Mouse (Mus musculus) adrenal gland, adult (tissue): Measurements from ENCODE around the gene Rad51c.

ENCODE experiments used
- DNase-seq, 2 experiments: peaks; one replicate each; pipeline ENCODE4 v3.0.0; 2022 to 2023; ENCODE audit warnings: low spot score in 1 of 2; ENCODE audit not compliant: inconsistent age in 2 of 2

Rad51c gene

GRCm38 (mm10) chr11:87384551-87384950 is 20.2 kb downstream of the Rad51c start:
- peak; percentile 38 to 75 for DNase-seq

- DNase-seq: no peak
These were observed 36.7 kb downstream of the Rad51c start for GRCm38 (mm10) chr11:87367865-87368580.

GRCm38 (mm10) chr11:87367061-87367460 is 37.7 kb downstream of the Rad51c start:
- DNase-seq: no peak

GRCm38 (mm10) chr11:87365120-87365519 is 39.6 kb downstream of the Rad51c start:
- DNase-seq: no peak

- no peak for DNase-seq
These were observed 45.5 kb downstream of the Rad51c start for GRCm38 (mm10) chr11:87359262-87359612.

- DNase-seq: peak; percentile 88 to 95
These were observed 46.2 kb downstream of the Rad51c start, which contains the start of gene Ppm1e for GRCm38 (mm10) chr11:87358331-87359261. TSS of gene Ppm1e (minus strand) at chr11:87359023.

- peak; percentile 37 to 80 for DNase-seq
These were observed 47.1 kb downstream of the Rad51c start for GRCm38 (mm10) chr11:87357317-87358300.

- no peak for DNase-seq
These were observed 49.9 kb downstream of the Rad51c start for GRCm38 (mm10) chr11:87354861-87355260.

- DNase-seq: peak; percentile 34 to 73
These were observed 51.0 kb downstream of the Rad51c start for GRCm38 (mm10) chr11:87353646-87354170.
